Mouse (Mus musculus): Measurements from ENCODE around the gene Prmt7. TPM values are rescaled to one million over a fixed set of nuclear protein-coding genes. Genes with fewer than 3 reads are reported as not detected.

Gene Prmt7
- total RNA-seq, 1 experiment from 2014 or later = 10.9 TPM

DNA sequence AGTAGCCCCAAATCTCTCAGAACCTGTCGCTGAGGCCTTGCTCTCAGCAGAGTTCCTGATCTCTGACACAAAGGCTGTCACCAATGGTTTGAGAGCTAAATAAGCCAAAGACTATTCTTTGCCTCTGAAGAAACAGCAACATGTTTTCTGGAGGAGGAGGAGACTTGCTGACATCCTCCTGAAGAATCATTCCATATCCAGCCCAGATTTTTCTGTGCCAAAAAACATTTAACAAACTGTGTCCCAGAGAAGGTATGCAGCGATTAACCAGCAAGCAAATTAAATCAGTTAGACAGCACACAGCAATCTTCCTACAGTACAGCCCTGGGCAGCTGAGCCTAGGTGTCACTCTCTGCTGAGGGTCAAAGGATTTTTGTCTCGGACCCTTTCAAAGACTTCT lies 62.7 kb downstream of the Prmt7 start:
- ATAC-seq (replicated peaks; ENCODE audit: insufficient number of reproducible peaks, low FRiP score, low TSS enrichment, poor library complexity, severe bottlenecking) = no peak

DNA sequence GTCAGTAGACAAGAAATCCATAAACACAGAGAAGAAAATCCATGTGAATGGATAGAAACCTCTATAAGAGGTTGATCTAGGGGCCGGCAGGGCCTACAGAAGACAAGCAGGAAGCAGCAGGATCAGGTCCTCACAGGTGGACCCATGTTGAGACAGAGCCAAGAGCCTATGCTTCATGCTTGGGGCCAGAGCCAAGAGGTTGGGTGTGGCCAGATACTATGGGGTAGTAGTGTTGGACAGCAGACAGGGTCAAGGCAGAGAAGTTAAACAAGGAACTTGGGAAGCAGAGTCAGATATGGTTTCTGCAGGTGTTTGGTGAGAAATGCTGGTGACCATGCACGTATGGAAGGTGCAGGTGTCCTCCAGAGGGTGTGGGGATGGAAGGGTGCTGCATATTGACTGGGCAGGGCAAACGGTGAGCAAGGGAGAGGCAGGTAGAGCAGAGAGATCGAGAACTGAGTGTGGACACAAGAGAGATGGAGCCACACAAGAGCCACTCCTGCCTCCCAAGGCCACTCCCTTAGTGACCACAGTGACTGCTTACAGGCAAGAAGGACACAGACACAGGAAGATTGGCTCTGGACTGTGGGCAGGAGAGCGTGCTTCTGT lies 66.1 kb downstream of the Prmt7 start:
- no peak for ATAC-seq (replicated peaks; ENCODE audit: insufficient number of reproducible peaks, low FRiP score, low TSS enrichment, poor library complexity, severe bottlenecking)

- no peak for ATAC-seq (replicated peaks; ENCODE audit: insufficient number of reproducible peaks, low FRiP score, low TSS enrichment, poor library complexity, severe bottlenecking)
Measured at GRCm38 (mm10) chr8:106278367-106279042, 67.8 kb downstream of the Prmt7 start.

GRCm38 (mm10) chr8:106280154-106280553 lies 69.4 kb downstream of the Prmt7 start:
- ATAC-seq (replicated peaks; ENCODE audit: insufficient number of reproducible peaks, low FRiP score, low TSS enrichment, poor library complexity, severe bottlenecking) = no peak

GRCm38 (mm10) chr8:106280844-106281243 lies 70.1 kb downstream of the Prmt7 start:
- ATAC-seq (replicated peaks; ENCODE audit: insufficient number of reproducible peaks, low FRiP score, low TSS enrichment, poor library complexity, severe bottlenecking) = no peak

DNA sequence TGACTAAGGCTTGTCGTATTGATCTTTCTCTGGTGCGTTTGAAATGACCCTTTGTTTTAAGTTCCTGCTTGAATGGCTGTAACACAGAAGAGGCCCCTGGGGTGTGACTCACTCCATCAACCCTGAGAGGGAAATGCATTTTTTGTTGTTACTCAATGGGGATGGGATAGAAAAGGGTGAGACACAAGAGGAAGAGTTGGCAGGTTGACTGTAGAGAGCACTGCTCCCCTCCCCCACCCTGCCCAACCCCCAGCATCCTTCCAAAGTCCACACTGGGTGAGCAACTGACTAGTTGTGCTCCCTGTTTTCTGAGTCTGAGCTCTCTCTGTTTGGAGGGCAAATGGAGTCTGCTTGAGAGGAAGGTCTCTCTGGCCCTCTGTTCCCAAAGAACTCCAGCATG lies 76.7 kb downstream of the Prmt7 start:
- no peak for ATAC-seq (replicated peaks; ENCODE audit: insufficient number of reproducible peaks, low FRiP score, low TSS enrichment, poor library complexity, severe bottlenecking)

DNA sequence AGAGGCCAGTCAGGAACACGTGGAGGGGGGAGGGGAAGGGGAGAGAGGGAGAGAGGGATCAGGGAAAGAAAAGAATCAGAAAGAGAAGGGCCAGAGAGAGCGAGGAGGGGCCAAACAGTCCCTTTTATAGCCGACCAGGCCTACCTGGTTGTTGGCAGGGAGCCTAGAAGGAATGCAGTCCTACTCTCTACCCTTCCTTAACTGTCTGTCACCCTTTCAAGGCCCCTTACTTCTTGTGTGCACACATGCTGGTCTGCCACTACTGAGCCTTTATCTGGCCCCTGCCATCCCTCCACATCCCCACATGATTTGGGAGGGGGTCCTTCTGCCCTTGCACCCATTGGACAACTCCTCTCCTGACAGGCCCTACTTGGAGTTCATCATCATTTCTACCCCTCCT lies 78.0 kb downstream of the Prmt7 start:
- no peak for ATAC-seq (replicated peaks; ENCODE audit: insufficient number of reproducible peaks, low FRiP score, low TSS enrichment, poor library complexity, severe bottlenecking)

DNA sequence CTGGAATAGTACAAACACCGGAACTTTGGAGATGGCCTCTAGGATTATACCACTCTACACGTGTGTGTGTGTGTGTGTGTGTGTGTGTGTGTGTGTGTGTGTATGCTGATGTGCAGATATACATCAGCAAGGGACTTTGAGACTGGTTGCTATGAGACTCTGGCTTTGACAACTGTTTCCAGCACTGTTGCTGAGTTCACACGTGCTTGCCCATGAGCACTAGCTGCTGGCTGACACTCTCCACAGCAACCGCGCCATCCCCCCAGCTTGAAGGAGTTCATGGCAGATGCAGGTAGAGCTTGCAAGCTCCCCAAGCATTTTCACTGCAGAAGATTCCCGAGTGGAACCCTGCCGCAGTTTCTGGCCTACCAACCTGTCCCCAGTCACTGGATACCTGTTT lies 78.7 kb downstream of the Prmt7 start:
- no peak for ATAC-seq (replicated peaks; ENCODE audit: insufficient number of reproducible peaks, low FRiP score, low TSS enrichment, poor library complexity, severe bottlenecking)

DNA sequence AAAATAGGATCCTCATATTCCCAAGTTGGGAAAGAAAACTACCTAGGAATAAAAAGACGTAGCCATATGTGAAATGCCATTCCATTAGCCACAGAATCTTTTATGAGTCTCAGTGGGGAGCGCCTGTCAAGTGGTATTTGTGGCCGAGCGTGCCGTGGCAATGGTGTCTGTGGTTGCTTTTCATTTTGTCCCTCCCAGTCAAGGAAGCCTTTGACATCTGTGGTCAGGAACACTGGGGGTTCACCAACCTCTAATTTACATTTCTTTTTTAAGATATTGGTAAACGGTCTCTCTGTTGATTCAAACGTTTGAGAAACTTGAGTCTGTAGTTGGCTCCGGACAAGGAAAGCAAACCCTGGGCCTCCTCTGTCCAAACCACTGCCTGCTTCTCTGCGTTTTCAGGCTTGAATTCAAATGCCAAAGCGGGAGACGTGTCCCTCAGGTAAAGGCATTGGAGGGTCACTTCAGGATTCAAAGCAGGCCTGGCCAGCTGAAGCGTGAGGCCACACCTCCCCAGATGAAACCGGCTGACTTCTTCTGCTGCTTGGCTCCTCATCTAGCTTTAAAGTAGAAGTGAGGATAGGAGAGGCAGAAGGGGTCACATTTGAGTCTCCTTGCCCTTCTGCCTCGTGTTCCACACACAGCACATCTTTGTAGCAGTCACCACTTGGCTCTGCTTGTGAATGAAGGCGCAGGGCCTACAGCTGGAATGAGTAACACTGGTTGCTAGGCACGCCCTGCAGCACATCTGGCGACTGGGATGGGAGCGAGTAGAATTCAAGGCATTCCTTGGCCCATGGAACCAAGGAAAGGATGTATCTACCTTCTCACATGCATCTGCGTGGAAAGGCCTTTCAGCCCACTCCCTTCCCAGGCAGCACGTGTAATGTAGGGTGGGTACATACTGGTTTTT lies 82.0 kb downstream of the Prmt7 start:
- ATAC-seq (replicated peaks; ENCODE audit: insufficient number of reproducible peaks, low FRiP score, low TSS enrichment, poor library complexity, severe bottlenecking) = 0 out of 2 replicates have a peak, but pooled peaks have one; percentile 17

DNA sequence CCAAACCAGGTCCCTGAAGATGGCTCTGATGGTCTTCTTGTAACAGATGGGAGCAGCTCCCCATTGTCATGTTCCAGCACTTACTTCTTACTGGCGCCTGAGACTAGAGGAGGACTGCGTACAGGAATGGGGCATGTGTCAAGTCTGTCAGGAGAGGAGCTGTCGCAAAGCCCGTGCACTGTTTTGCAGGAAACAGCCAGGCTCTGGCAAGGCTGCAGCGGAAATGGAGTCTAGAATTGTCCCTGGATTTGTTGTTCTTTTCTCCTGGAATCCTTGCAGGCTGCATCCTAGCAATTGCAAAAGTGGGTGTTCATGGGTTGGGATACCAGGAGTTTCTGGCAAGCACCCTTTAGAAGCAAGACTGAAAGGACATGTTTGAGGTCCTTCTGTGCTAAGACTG lies 87.5 kb downstream of the Prmt7 start:
- no peak for ATAC-seq (replicated peaks; ENCODE audit: insufficient number of reproducible peaks, low FRiP score, low TSS enrichment, poor library complexity, severe bottlenecking)

- ATAC-seq (replicated peaks; ENCODE audit: insufficient number of reproducible peaks, low FRiP score, low TSS enrichment, poor library complexity, severe bottlenecking) = no peak
Measured at GRCm38 (mm10) chr8:106298846-106299245, 88.1 kb downstream of the Prmt7 start.

DNA sequence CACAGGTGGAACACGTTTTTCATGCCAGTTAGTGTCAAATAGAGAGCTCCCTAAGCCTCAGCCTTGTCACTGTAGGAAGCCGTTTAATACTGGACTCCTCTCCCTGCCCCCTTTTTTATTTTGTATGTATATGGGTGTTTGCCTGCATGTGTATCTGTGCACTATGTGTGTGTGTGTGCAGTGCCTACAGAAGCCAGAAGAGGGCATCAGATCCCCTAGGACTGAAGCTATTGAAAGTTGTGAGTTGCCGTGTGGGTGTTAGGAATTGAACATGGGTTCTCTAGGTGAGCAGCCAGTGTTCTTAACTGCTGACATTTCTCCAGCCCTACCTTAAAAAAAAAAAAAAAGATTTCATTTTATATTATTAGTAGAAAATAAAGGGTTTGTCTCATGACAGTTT lies 89.0 kb downstream of the Prmt7 start:
- no peak for ATAC-seq (replicated peaks; ENCODE audit: insufficient number of reproducible peaks, low FRiP score, low TSS enrichment, poor library complexity, severe bottlenecking)

- no peak for ATAC-seq (replicated peaks; ENCODE audit: insufficient number of reproducible peaks, low FRiP score, low TSS enrichment, poor library complexity, severe bottlenecking)
Measured at GRCm38 (mm10) chr8:106300739-106301715, 90.3 kb downstream of the Prmt7 start.

Other genes with a start within 250 kb of the Prmt7 start
- gene Slc12a4, start 244.8 kb upstream of the Prmt7 start, total RNA-seq (2017) = 2.7 to 13.5 TPM (median 8.1 TPM) in 3 replicates
- 0.96 to 1.7 TPM (median 0.97 TPM) in 3 replicates for gene Dpep3, start 231.5 kb upstream of the Prmt7 start, total RNA-seq (2017)
- gene Dus2, start 219.6 kb upstream of the Prmt7 start, total RNA-seq (2017) = 4.4 to 16.1 TPM (median 14.3 TPM) in 3 replicates
- gene Dpep2nb, start 205.0 kb upstream of the Prmt7 start, total RNA-seq (2017) = 1.2 to 2.1 TPM (median 1.3 TPM) in 3 replicates
- gene Ddx28, start 199.1 kb upstream of the Prmt7 start, total RNA-seq (2017) = 25.7 to 34.8 TPM (median 33.9 TPM) in 3 replicates
- 69.7 to 114 TPM (median 95.6 TPM) in 3 replicates for gene Nfatc3, start 152.1 kb upstream of the Prmt7 start, total RNA-seq (2017)
- gene Esrp2, start 74.0 kb upstream of the Prmt7 start, total RNA-seq (2017) = not detected in 3 replicates
- gene Pla2g15, start 60.5 kb upstream of the Prmt7 start, total RNA-seq (2017) = 7.7 to 8.6 TPM (median 8.2 TPM) in 3 replicates
- gene Slc7a6, start 42.1 kb upstream of the Prmt7 start, total RNA-seq (2017) = 11.1 to 13.3 TPM (median 13.1 TPM) in 3 replicates
- gene Slc7a6os, start within 50 bp of the Prmt7 start, total RNA-seq (2017) = 65.9 to 77.4 TPM (median 66.8 TPM) in 3 replicates
- 0.48 to 1.1 TPM in 2 of 3 replicates, not detected in the other for gene Smpd3, start 127.1 kb downstream of the Prmt7 start, total RNA-seq (2017)
- 8.2 to 12.2 TPM (median 11.8 TPM) in 3 replicates for gene Zfp90, start 204.4 kb downstream of the Prmt7 start, total RNA-seq (2017)